Comparison of ENCODE assay signal across 9 mouse cellular contexts in genomic region chr4:53600462-53600861, GRCm38 (mm10). TPM values are rescaled to one million over a fixed set of nuclear protein-coding genes. Genes with fewer than 3 reads are reported as not detected.
A peak's percentile ranks its signal among the peaks of the same experiment; 100 is the strongest.
DNase-seq lines count a peak whose midpoint lies in the region; TF ChIP-seq lines count a peak whose summit lies in the region.
"Had no signal": no experiment of that assay in that cellular context is flagged by ENCODE, and none has a peak within 500 bp of the region (broad histone marks: within the 10 kb centered on the region; RNA-seq: fewer than 3 reads in every experiment).

No protein-coding gene starts in this region.

- no peak for TF ChIP-seq EP300 in MEL (IDR thresholded peaks at IDR 0.05; ENCODE audit: low read depth in 1 of 2, low read length in 2 of 2)

- no peak overlapping the region for H3K4me3 ChIP-seq in MEL (ENCODE audit: control insufficient read depth in 1 of 2, insufficient read depth in 1 of 2, low read depth in 2 of 2, low read length in 2 of 2)
- H3K4me3 ChIP-seq: neural tube, embryonic 12.5 days had no signal

- no peak overlapping the region for H3K9ac ChIP-seq in MEL (ENCODE audit: control insufficient read depth, low read depth, low read length, poor library complexity, severe bottlenecking)
- H3K9ac ChIP-seq: neural tube, embryonic 12.5 days had no signal

- H3K27ac ChIP-seq in MEL (ENCODE audit: control insufficient read depth, low read depth, low read length), result no peak overlapping the region
- H3K27ac ChIP-seq: neural tube, embryonic 12.5 days had no signal

- no peak for TF ChIP-seq POLR2A in MEL (IDR thresholded peaks at IDR 0.05; ENCODE audit: control insufficient read depth in 1 of 2, insufficient read depth in 1 of 2, low read depth in 1 of 2, low read length in 2 of 2, poor library complexity in 1 of 2)

- peak; percentile 47 to 56 for DNase-seq in heart, postnatal 10 days
- DNase-seq in heart, adult 9 months (ENCODE audit: low spot score in 2 of 2), result no peak
- DNase-seq in 3134 (ENCODE audit: extremely low read depth, insufficient read length, low spot score) (peak; percentile 11), MEL (ENCODE audit: low read depth, low spot score) (peak; percentile 63)
- DNase-seq in forelimb bud, embryonic 11.5 days (ENCODE audit: low read depth, low spot score), result peak; percentile 29
- no peak for DNase-seq in ovary, postnatal 36 days (ENCODE audit: low spot score)
- DNase-seq in adrenal gland, adult (ENCODE audit: inconsistent age in 2 of 2, low spot score in 1 of 2), result no peak
- DNase-seq in urinary bladder, postnatal 36 days (ENCODE audit: low spot score in 2 of 2), result no peak

- no peaks in the 10 kb centered on the region for H3K79me2 ChIP-seq in MEL (ENCODE audit: control insufficient read depth, insufficient read depth, low read length, poor library complexity)

- intact Hi-C loops in heart, postnatal 10 days (cut with DNase I), result loop anchor here (5.0 kb wide), 1 partner anchor 242 kb away; no protein-coding TSS in a partner anchor

- peak; percentile 58 to 100 (median 77) for TF ChIP-seq CTCF in MEL (IDR thresholded peaks at IDR 0.05 in 2 of 3, conservative IDR thresholded peaks at IDR 0.05 in 1 of 3; ENCODE audit: control insufficient read depth in 1 of 3, insufficient read depth in 1 of 3, low read depth in 2 of 3, low read length in 3 of 3, poor library complexity in 1 of 3, severe bottlenecking in 1 of 3)

- H3K36me3 ChIP-seq in MEL (ENCODE audit: control insufficient read depth in 1 of 2, insufficient read depth in 2 of 2, low read length in 2 of 2), result no peaks in the 10 kb centered on the region
- H3K36me3 ChIP-seq: neural tube, embryonic 12.5 days had no signal

- H3K4me1 ChIP-seq in MEL (ENCODE audit: control insufficient read depth in 1 of 2, insufficient read depth in 2 of 2, low read length in 2 of 2), result no peaks in the 10 kb centered on the region
- H3K4me1 ChIP-seq: neural tube, embryonic 12.5 days had no signal

- peaks cover 0 to 3% of the 10 kb centered on the region in 2 experiments; a peak in 2 of 4 replicates for H3K27me3 ChIP-seq in MEL (ENCODE audit: control insufficient read depth in 1 of 2, insufficient read depth in 2 of 2, low read length in 2 of 2)
- H3K27me3 ChIP-seq: neural tube, embryonic 12.5 days had no signal

- H3K9me3 ChIP-seq in MEL (replicated peaks; ENCODE audit: insufficient read depth, low read length), result no peaks in the 10 kb centered on the region
- H3K9me3 ChIP-seq: neural tube, embryonic 12.5 days had no signal

- TF ChIP-seq RAD21 in MEL (IDR thresholded peaks at IDR 0.05; ENCODE audit: low read depth, low read length), result peak; percentile 58

TF ChIP-seq in MEL, 35 proteins besides CTCF, POLR2A, EP300 and RAD21:
- TF ChIP-seq SMC3 (IDR thresholded peaks at IDR 0.05; ENCODE audit: low read depth, low read length), result peak; percentile 65
- TF ChIP-seq ZNF384 (IDR thresholded peaks at IDR 0.05; ENCODE audit: low read depth, low read length), result no peak
- TF ChIP-seq ZC3H11A (IDR thresholded peaks at IDR 0.05; ENCODE audit: low read depth, low read length), result peak; percentile 41; the same call in 1 of the 2 replicates

RNA-seq across cellular contexts. Expression of gene Fsd1l, which starts 30.8 kb away (rescaled TPM):
- total RNA-seq in heart, postnatal 10 days (2021), result 10 to 100 TPM; 44.3 to 59.0 TPM
- total RNA-seq in MEL (2012; rRNA removed), result not detected in 2 replicates
- polyA plus RNA-seq in MEL (2012; ENCODE audit: insufficient read depth in 1 of 2, insufficient read length in 2 of 2, low read depth in 1 of 2, low replicate concordance in 2 of 2, missing spikeins in 1 of 2), result not detected

Comparison
In these comparisons a context has a peak if more than half of its experiments do, and no peak if none do; other contexts are left out.
1. DNase-seq: peak in heart, postnatal 10 days (2 of 2), 3134 (single experiment), MEL (single experiment) and forelimb bud, embryonic 11.5 days (single experiment); none in heart, adult 9 months (0 of 2), ovary, postnatal 36 days (single experiment), adrenal gland, adult (0 of 2) and urinary bladder, postnatal 36 days (0 of 2).
2. RNA of gene Fsd1l, which starts 30.8 kb away (total RNA-seq): 44.3 to 59.0 TPM in heart, postnatal 10 days; not detected in MEL; every median in the first group is over 10 times any median in the second.